Mouse (Mus musculus): ENCODE data around the gene Gper1.
A peak's percentile ranks its signal among the peaks of the same experiment; 100 is the strongest.

Gene Gper1

DNA sequence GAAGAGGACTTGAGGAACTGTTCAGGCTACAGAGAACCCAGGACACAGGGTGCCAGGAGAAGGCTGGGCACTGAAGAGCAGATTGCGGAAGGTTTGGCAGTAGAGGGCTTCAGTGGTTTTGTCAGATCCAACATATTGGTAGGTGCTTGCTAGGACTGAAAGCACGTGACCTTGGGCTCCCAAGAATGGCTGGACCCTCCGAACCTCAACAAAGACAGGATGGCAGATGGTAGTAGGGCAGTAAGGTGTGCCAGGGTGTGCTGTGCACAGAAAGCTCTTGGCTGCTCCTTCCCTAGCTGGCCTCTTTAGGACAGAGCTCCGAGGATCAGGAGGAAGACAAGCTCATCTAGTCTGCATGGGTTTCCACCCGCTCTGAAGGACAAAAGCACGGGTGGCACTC, 11.8 kb upstream of the Gper1 start:
- DNase-seq (ENCODE audit: low read depth, low spot score) = no peak

- no peak for DNase-seq (ENCODE audit: low read depth, low spot score)
These were observed 11.2 kb upstream of the Gper1 start for GRCm38 (mm10) chr5:139411665-139412314.

GRCm38 (mm10) chr5:139413545-139413944, 9.4 kb upstream of the Gper1 start:
- no peak for DNase-seq (ENCODE audit: low read depth, low spot score)

GRCm38 (mm10) chr5:139415001-139415400, 8.0 kb upstream of the Gper1 start:
- DNase-seq (ENCODE audit: low read depth, low spot score) = no peak

DNA sequence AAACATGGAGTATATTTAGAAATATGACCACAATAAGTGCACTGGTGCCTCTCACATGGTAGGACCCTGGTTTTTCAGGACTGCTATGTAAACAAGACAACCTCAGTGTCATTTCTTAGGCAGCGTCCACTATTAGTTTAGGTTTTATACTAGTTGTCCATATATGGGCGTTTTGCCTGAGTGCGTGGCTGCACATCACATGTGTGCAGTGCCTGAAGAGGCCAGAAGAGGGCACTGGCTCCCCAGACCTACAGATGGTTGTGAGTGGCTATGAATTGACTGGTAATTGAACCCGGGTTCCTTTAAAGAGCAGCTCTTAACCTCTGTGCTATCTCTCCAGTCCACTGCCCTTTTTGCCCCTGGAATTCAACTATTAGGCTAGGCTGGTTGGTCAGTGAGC, 6.0 kb upstream of the Gper1 start:
- no peak for DNase-seq (ENCODE audit: low read depth, low spot score)

DNA sequence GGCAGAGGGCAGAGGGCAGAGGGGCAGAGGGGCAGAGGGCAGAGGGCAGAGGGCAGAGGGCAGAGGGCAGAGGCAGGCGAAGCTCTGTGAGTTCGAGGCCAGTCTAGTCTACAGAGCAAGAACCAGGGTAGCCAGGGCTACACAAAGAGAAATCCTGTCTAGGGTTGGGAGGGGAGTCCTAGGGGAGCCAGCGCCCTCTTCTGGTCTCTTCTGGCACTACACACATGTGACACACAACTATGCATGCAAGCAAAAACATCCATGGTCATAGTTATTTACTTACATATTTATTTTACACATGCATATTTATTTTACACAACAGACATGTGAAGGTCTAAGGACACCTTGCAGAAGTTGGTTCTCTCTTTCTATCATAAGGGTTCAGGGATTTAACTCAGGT, 5.5 kb upstream of the Gper1 start:
- DNase-seq (ENCODE audit: low read depth, low spot score) = no peak

GRCm38 (mm10) chr5:139418110-139418509, 4.8 kb upstream of the Gper1 start:
- no peak for DNase-seq (ENCODE audit: low read depth, low spot score)

DNA sequence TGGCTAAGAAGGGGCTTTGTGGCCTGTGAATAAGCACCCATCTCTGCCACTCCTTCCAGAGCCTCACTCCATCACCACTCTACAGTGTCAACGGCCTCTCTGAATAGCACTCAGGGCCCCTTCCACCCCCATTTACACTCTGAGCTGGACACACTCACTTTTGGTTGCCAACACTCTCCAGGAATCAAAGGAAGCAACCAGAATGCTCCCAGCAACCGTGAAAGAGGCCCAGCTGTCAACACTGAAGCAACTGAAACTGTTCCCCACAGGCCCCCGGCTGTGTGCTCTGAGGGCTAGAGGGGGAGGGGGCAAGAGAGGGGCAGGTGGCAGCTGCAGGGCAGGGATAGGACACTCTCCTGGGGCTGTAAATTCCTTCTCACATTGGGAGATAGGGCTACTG, 4.3 kb upstream of the Gper1 start:
- peak; percentile 52 for DNase-seq (ENCODE audit: low read depth, low spot score)

DNA sequence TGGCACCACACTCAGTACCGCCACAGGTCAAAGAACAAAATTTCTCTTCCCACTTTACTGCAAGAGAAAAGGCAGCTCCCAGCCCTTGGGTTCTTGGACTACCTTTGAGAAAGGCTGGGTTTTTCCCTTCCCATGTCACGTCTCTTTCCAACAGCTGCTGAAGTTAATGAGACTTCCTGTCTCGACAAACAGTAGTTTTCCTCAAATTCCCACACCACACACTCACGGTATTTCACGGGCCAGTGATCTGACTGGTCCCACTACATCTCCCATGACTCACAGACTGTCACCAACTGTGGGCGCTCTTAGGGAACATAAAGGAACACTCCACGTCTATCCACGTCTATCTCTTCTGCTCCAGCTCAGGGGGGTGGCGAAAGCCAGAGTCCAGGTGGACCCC, 2.2 kb downstream of the Gper1 start:
- no peak for DNase-seq (ENCODE audit: low read depth, low spot score)

DNA sequence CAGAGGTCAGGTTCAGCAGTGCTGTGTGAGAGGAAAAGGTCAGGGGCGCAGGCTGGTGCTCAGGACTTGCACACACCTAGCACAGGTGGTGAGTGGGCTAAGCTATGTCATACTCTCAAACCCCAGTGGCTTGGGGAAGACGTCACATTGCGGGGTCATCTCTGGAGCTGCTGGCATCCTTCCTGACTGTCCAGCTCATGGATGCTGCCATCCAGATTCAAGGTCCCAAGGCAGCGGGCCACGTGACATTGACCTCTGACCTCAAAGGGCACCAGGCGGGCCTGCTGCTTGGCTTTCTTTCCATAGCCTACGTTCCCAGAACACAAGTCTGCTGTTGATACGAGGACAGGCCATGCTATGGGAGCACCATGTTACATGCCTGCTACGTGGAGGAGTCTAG, 4.0 kb downstream of the Gper1 start:
- DNase-seq (ENCODE audit: low read depth, low spot score) = no peak

DNA sequence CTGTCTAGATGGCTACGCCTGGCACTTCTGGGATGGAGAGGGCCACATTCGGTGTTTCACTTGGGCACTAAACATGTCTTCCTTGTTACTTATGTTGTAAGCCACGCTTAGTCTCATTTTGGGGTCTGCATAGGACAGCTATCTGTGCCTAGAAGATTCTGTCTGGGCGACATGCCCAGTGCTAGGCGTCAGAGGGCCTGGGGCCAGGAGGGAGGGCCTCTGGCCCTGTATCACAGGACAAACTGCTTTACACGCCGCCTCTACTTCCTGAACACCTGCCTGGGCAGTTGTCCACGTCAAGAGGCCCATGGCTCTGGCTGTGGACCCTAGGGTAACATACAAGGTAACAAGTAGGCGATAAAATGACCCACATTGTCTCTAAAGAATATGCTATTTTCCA, 5.0 kb downstream of the Gper1 start:
- no peak for DNase-seq (ENCODE audit: low read depth, low spot score)

DNA sequence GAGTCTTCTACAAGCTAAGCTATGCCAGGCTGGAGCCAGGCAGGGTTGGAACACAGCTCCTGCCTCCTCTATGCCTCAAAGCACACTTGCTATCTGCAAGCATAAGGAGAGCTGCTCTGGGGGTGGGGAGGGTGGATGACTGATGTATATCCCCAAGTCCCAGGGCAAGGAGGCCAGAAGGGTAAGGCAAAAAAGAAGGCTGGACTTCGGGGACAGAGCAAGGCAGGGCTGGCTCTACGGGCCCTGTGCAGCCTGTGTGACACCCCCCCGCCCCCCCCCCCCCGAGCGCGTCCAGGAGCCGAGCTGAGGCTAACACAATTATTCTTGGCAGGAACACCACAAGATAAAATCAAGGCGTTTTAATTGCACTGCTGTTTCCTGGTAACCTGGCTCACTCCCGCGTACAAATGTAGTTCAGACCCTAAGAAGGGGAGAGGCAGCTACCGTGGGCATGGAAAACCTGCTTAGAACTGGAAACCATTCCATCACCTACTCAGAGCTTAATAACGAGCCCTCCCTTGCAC, 6.9 kb downstream of the Gper1 start:
- DNase-seq (ENCODE audit: low read depth, low spot score) = no peak

GRCm38 (mm10) chr5:139432333-139432732, 9.4 kb downstream of the Gper1 start:
- no peak for DNase-seq (ENCODE audit: low read depth, low spot score)

- no peak for DNase-seq (ENCODE audit: low read depth, low spot score)
These were observed 10.0 kb downstream of the Gper1 start for GRCm38 (mm10) chr5:139432747-139433508.

- DNase-seq (ENCODE audit: low read depth, low spot score) = no peak
These were observed 11.1 kb downstream of the Gper1 start for GRCm38 (mm10) chr5:139433842-139434568.

GRCm38 (mm10) chr5:139434940-139435339, 12.0 kb downstream of the Gper1 start:
- DNase-seq (ENCODE audit: low read depth, low spot score) = peak; percentile 66

- DNase-seq (ENCODE audit: low read depth, low spot score) = no peak
These were observed 14.8 kb downstream of the Gper1 start for GRCm38 (mm10) chr5:139437769-139438168.

- DNase-seq (ENCODE audit: low read depth, low spot score) = no peak
These were observed 15.5 kb downstream of the Gper1 start for GRCm38 (mm10) chr5:139438440-139438839.

DNA sequence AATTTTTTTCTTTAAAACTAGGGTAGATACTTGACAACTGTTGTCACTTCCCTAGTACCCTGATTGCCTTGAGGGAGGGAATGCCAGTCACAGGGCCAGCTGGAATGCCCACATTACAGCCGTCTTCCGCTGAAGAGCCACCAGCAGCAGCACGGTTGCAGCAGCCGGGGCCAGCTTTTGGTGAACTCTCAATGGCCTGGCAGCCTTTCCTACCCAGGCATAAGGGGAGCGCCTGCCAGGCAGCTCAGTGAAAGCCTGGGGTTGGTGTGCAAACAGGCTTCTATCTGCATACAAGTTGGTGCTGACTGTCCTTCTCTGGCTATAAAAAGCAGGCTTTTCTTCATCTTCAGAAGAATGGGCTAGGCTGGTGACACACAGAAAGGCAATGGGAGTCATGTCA, 17.5 kb downstream of the Gper1 start:
- DNase-seq (ENCODE audit: low read depth, low spot score) = no peak

DNA sequence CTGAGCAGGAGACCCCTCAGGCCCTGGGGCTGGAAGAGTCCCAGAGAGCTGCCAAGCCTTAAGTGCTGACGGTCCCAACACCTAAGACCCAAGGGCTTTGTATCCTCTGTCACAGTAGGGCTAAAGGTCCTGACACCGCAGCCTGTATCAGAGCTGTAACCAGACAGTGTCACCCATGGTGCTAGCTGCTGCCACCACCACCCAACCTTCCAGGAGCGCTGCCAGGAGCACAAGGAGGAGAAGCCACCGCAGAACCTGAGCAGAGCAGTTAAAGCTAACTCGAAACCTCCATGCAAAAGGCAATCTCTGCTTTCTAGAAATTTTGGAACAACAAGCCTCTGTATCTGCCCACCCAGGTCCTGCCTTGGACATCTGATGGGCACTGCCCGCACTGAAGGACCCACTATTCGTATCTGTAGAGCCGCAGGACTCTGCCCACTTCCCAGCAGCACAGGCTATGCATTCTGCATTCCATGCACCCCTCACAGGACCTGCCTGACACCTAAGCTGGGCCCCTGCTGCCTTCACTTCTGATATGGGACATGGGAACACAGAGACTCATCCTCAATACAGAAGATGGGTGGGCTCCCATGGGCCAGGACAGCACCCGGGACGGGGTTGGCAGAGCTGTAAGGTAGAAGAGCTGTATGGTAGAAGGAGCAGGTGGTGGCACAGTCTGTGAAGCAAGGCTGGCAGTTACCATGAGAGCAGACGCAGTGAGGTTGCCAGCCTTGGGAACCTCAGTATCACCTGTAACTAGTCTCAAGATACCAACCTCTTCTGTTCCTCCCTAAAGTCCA, 18.2 kb downstream of the Gper1 start:
- no peak for DNase-seq (ENCODE audit: low read depth, low spot score)

GRCm38 (mm10) chr5:139441726-139442018, 18.7 kb downstream of the Gper1 start:
- DNase-seq (ENCODE audit: low read depth, low spot score) = no peak

- peak; percentile 61 for DNase-seq (ENCODE audit: low read depth, low spot score)
These were observed 19.5 kb downstream of the Gper1 start for GRCm38 (mm10) chr5:139442428-139442827.

All from mesoderm, embryonic 11.5 days (tissue).